Mouse (Mus musculus) cerebellum, postnatal 10 days (tissue): ENCODE measurements around the gene Lce3b.
A peak's percentile ranks its signal among the peaks of the same experiment; 100 is the strongest.

Experiments
- DNase-seq, 2 experiments: peaks; one replicate each; pipeline ENCODE4 v3.0.0; 2021; ENCODE audit warnings: mixed read lengths in 2 of 2

Lce3b gene

GRCm38 (mm10) chr3:92932679-92933078 is at the start of gene Lce3b:
Gene Lce3b (plus strand): TSS chr3:92932979.
- DNase-seq = no peak

GRCm38 (mm10) chr3:92894063-92894462 is 38.7 kb upstream of the Lce3b start:
- DNase-seq = peak; percentile 6 to 21

GRCm38 (mm10) chr3:92894489-92894888 is 38.3 kb upstream of the Lce3b start:
- no peak for DNase-seq

- peak; percentile 51 to 52 for DNase-seq
These were observed 29.8 kb upstream of the Lce3b start for GRCm38 (mm10) chr3:92902992-92903391.

GRCm38 (mm10) chr3:92903640-92904039 is 29.1 kb upstream of the Lce3b start:
- peak; percentile 27 to 40 for DNase-seq

- DNase-seq = no peak
These were observed 27.6 kb upstream of the Lce3b start for GRCm38 (mm10) chr3:92905182-92905581.

- peak; percentile 40 to 63 for DNase-seq
These were observed 25.2 kb upstream of the Lce3b start for GRCm38 (mm10) chr3:92907571-92907970.

- DNase-seq = peak; percentile 39 to 48
These were observed 12.4 kb upstream of the Lce3b start for GRCm38 (mm10) chr3:92920364-92920763.

GRCm38 (mm10) chr3:92926130-92926529 is 6.6 kb upstream of the Lce3b start, which contains the start of gene Lce3a:
Gene Lce3a (minus strand): TSS chr3:92926230.
- DNase-seq = no peak

- peak in 1 of 2 experiments; percentile 2 for DNase-seq
These were observed 11.4 kb downstream of the Lce3b start, which contains the start of gene Lce3c for GRCm38 (mm10) chr3:92944186-92944585. Gene Lce3c (plus strand): TSS chr3:92944486.

- no peak for DNase-seq
These were observed 24.3 kb downstream of the Lce3b start, which contains the start of gene Lce3d for GRCm38 (mm10) chr3:92957090-92957489. Gene Lce3d (plus strand): TSS chr3:92957390.

- no peak for DNase-seq
These were observed 34.0 kb downstream of the Lce3b start, which contains the start of gene Lce3e for GRCm38 (mm10) chr3:92966761-92967160. Gene Lce3e (plus strand): TSS chr3:92967061.

- DNase-seq = no peak
These were observed 45.7 kb downstream of the Lce3b start for GRCm38 (mm10) chr3:92978484-92978883.
